Mouse (Mus musculus) cerebellum, adult 9-10 months (tissue): Measurements from ENCODE around the gene Dusp5.
"Not testable (repeated sequence)": the region's sequence is repeated elsewhere in the genome, so short reads cannot be mapped to it uniquely, and the experiment has no call there.

Source experiments
- DNase-seq: peaks from one replicate; pipeline ENCODE4 v3.0.0; 2022

Dusp5 gene

DNA sequence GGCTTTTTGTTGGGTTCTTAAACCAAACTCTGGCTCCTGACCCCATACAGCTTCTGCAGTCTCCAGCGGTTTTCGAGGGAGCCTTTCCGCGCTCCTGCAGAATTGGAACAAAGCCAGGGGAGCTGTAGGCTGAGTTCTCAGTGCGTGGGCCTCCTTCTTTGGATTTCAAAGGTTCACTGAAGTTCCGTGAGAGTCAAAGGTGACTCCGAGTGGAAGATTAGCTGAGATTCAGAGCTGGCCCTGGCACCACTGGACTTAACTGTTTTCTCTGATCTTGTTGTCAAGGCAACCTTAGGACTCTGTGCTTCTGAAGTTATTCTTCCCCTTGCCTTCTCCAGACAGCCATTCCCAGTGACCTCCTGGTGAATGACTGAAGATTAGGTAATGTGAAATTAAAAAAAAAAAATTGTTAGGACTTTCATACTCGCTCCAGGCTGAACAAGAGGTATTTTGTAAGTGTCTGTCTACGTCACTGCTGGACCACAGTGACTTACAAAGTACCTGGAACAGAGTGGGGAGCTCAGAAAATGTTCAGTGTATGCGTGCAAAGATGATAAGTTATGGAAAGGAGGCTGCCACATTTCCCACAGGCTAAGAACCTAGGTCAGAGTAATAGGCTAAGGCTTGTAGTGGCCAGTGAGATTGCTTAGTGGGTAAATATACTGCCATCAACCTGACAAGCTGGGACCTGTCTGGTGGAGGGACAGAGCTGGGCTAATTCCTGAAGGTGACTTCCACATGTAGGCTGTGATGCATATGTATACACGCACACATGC lies 48.3 kb downstream of the Dusp5 start:
- no peak for DNase-seq

DNA sequence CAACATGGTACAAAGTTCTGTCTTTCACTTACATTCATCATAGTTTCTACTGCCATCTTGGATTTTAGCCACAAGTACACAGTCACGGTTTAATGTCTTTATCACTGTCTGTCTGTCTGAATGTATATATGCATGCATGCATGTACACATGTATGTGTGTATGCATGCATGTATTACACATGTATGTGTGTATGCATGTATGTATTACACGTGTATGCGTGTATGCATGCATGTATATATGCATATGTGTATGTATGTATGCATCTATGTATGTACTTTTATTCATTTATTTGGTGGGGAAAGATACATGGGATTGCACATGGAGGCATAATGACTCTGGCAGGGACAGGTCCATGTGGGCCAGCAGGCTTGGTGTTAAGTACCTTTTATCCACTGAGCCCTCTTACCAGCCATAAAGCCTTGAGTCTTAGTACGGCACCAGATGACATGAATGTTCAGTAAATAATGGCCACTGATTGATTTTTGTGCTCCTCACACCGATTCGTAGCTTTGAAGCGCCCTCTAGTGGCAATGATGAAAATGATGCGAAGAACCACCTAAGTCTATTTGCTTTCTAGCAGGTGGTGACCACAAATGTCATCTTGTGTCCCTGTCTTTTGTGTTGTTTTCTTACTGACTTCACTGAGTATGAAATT lies 49.8 kb downstream of the Dusp5 start:
- DNase-seq, result peak; percentile 89

DNA sequence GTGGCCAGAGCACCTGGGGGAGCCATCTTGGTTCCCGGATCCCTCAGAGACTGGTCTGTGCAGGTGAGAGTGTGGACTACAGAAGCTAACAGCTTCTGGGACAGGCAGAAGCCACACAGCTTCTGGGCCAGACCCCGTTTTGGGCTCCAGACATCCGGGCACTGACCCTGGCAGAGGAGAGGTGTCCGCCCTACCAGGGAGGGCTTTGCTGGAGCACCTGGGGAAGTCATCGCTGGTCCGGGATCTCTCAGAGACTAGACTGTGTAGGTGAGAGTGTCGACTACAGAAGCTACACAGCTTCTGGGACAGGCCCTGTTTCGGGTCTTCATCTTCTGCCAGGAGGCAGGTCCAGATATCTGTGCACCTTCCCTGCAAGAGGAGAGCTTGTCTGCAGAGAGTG lies 51.4 kb downstream of the Dusp5 start:
- DNase-seq, result not testable (repeated sequence)

DNA sequence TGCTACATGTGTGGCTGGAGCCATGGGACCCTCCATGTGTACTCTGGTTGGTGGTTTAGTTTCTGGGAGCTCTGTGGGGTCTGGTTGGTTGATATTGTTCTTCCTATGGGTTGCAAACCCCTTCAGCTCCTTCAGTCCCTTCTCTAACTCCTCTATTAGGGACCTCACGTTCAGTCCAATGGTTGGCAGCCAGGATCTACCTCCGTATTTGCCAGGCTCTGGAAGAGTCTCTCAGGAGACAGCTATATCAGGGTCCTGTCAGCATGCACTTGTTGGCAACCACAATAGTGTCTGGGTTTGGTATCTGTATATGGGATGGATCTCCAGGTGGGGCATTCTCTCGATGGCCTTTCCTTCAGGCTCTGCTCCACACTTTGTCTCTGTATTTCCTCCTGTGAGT lies 58.8 kb downstream of the Dusp5 start:
- DNase-seq, result not testable (repeated sequence)

DNA sequence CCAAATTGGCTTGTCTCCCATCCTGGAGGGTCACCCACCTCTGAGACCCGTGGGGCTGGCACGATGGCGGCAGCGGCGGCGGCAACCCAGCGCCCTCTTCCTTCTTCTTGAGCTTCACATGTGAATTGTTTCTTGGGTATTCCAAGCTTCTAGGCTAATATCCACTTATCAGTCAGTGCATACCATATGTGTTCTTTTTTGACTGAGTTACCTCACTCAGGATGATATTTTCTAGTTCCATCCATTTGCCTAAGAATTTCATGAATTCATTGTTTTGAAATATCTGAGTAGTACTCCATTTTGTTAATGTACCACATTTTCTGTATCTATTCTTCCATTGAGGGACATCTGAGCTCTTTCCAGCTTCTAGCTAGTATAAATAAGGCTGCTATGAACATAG lies 60.1 kb downstream of the Dusp5 start, which contains the start of gene Nutf2-ps1:
Gene Nutf2-ps1, minus strand, starts transcription at position 101 of the 400 bp plus-strand sequence.
- DNase-seq, result not testable (repeated sequence)
